Mouse (Mus musculus): Measurements from ENCODE around the gene Svs3a. TPM values are rescaled to one million over a fixed set of nuclear protein-coding genes. Genes with fewer than 3 reads are reported as not detected.
"Not testable (repeated sequence)": the region's sequence is repeated elsewhere in the genome, so short reads cannot be mapped to it uniquely, and the experiment has no call there.

Svs3a gene
- total RNA-seq (2021), result not detected

GRCm38 (mm10) chr2:164288968-164289367, at the start of gene Svs3a:
Gene Svs3a, plus strand, starts transcription at chr2:164289268.
- DNase-seq (ENCODE audit: low spot score in 2 of 2); intact Hi-C loops (cut with DNase I): not testable (repeated sequence)

- intact Hi-C loops (cut with DNase I); DNase-seq (ENCODE audit: low spot score in 2 of 2): not testable (repeated sequence)
Measured at GRCm38 (mm10) chr2:164256540-164256939, 32.5 kb upstream of the Svs3a start, which contains the start of gene Svs3b. Gene Svs3b, minus strand, starts transcription at chr2:164256640.

- intact Hi-C loops (cut with DNase I), result no loop called here
- DNase-seq (ENCODE audit: low spot score in 2 of 2), result no peak
Measured at GRCm38 (mm10) chr2:164278359-164278758, 10.7 kb upstream of the Svs3a start, which contains the start of gene Svs4. Gene Svs4, minus strand, starts transcription at chr2:164278459.

- intact Hi-C loops (cut with DNase I), result no loop called here
- DNase-seq (ENCODE audit: low spot score in 2 of 2), result peak in 1 of 2 experiments; percentile 53
Measured at GRCm38 (mm10) chr2:164312599-164312998, 23.5 kb downstream of the Svs3a start.

GRCm38 (mm10) chr2:164315460-164315859, 26.4 kb downstream of the Svs3a start:
- peak in 1 of 2 experiments; percentile 34 for DNase-seq (ENCODE audit: low spot score in 2 of 2)
- intact Hi-C loops (cut with DNase I), result not testable (repeated sequence)

GRCm38 (mm10) chr2:164316451-164316850, 27.4 kb downstream of the Svs3a start, which contains the start of gene Svs6:
Gene Svs6, plus strand, starts transcription at chr2:164316751.
- DNase-seq (ENCODE audit: low spot score in 2 of 2); intact Hi-C loops (cut with DNase I): not testable (repeated sequence)

- DNase-seq (ENCODE audit: low spot score in 2 of 2), result no peak
- intact Hi-C loops (cut with DNase I), result no loop called here
Measured at GRCm38 (mm10) chr2:164320983-164321382, 31.9 kb downstream of the Svs3a start.

- DNase-seq (ENCODE audit: low spot score in 2 of 2); intact Hi-C loops (cut with DNase I): not testable (repeated sequence)
Measured at GRCm38 (mm10) chr2:164332440-164332839, 43.4 kb downstream of the Svs3a start, which contains the start of gene Svs5. Gene Svs5, plus strand, starts transcription at chr2:164332740.

Other genes starting within 250 kb of the Svs3a start
- gene Stk4, start 218.9 kb upstream of the Svs3a start, total RNA-seq (2021), result 10 to 100 TPM; 37.4 to 45.4 TPM
- gene Tomm34, start 218.1 kb upstream of the Svs3a start, total RNA-seq (2021), result 10 to 100 TPM; 62.5 to 65.0 TPM
- gene Kcns1, start 118.2 kb upstream of the Svs3a start, total RNA-seq (2021), result 10 to 100 TPM; 14.2 to 17.2 TPM
- not detected for gene Wfdc5, start 106.5 kb upstream of the Svs3a start, total RNA-seq (2021)
- gene Wfdc12, start 98.7 kb upstream of the Svs3a start, total RNA-seq (2021), result not detected
- gene Wfdc15a, start 89.1 kb upstream of the Svs3a start, total RNA-seq (2021), result not detected
- not detected for gene Wfdc15b, start 67.6 kb upstream of the Svs3a start, total RNA-seq (2021)
- not detected for gene Svs2, start 50.8 kb upstream of the Svs3a start, total RNA-seq (2021)
- gene Svs3b, start 32.6 kb upstream of the Svs3a start, total RNA-seq (2021), result not detected
- not detected for gene Svs4, start 10.8 kb upstream of the Svs3a start, total RNA-seq (2021)
- not detected for gene Svs6, start 27.5 kb downstream of the Svs3a start, total RNA-seq (2021)
- gene Svs5, start 43.5 kb downstream of the Svs3a start, total RNA-seq (2021), result not detected
- not detected for gene Slpi, start 99.8 kb downstream of the Svs3a start, total RNA-seq (2021)
- under 1 TPM; 0.41 to 0.43 TPM for gene Rbpjl, start 113.9 kb downstream of the Svs3a start, total RNA-seq (2021)
- gene Matn4, start 115.9 kb downstream of the Svs3a start, total RNA-seq (2021), result 10 to 100 TPM; 11.5 to 13.8 TPM
- 10 to 100 TPM; 86.7 to 90.7 TPM for gene Sdc4, start 154.6 kb downstream of the Svs3a start, total RNA-seq (2021)
- gene Sys1, start 167.7 kb downstream of the Svs3a start, total RNA-seq (2021), result 10 to 100 TPM; 38.0 to 39.7 TPM
- gene Gm20458, start 171.7 kb downstream of the Svs3a start, total RNA-seq (2021), result 10 to 100 TPM; 11.4 to 13.1 TPM
- not detected for gene Trp53tg5, start 184.5 kb downstream of the Svs3a start, total RNA-seq (2021)
- gene Dbndd2, start 196.8 kb downstream of the Svs3a start, total RNA-seq (2021), result 100 to 1,000 TPM; 114 to 127 TPM
- 10 to 100 TPM; 92.5 to 94.5 TPM for gene Pigt, start 208.3 kb downstream of the Svs3a start, total RNA-seq (2021)

Measured in left cerebral cortex, postnatal 25 days (tissue).